1 mouse cellular context compared by ENCODE assay signal in the genomic region with DNA sequence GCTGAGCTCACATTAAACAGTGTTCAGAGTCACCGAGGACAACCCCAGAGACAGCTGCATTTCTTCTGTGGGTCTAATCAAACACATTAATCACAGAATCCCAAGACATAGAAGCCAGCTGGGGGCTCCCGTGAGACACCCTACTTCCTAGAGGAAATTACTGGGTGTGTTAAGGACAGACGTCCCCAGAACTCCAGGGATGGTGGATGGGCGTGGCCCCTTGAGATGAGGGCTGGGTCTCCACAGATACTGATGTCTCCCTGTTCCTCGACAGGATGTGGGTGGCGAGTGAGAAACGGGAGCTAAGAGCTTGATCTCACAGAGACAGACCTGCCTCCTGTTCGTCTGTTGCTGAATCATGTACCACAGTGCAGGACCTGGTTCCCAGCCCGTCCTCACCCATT.
TF ChIP-seq lines count a peak whose summit lies in the region.

No protein-coding gene starts in this region.

TF ChIP-seq in MEL, 35 proteins besides CTCF, POLR2A, EP300 and RAD21:
- TF ChIP-seq GATA1 (IDR thresholded peaks at IDR 0.05; ENCODE audit: low read depth, low read length), result peak; percentile 24; the same call in 1 of the 2 replicates
- TF ChIP-seq RCOR1 (IDR thresholded peaks at IDR 0.05; ENCODE audit: low read depth, low read length), result peak; percentile 15; the same call in 1 of the 2 replicates
- 0 out of 2 replicates have a peak, but pooled peaks have one; percentile 44 for TF ChIP-seq TBP (IDR thresholded peaks at IDR 0.05; ENCODE audit: low read depth, low read length)
- TF ChIP-seq ELF1 (IDR thresholded peaks at IDR 0.05; ENCODE audit: low read depth, low read length), result no peak
- TF ChIP-seq TCF12 (IDR thresholded peaks at IDR 0.05; ENCODE audit: low read depth, low read length), result no peak
- TF ChIP-seq POLR2AphosphoS2 (IDR thresholded peaks at IDR 0.05; ENCODE audit: low read length), result no peak
- TF ChIP-seq SMC3 (IDR thresholded peaks at IDR 0.05; ENCODE audit: low read depth, low read length), result 0 out of 2 replicates have a peak, but pooled peaks have one; percentile 11
- peak; percentile 58 for TF ChIP-seq TAL1 (IDR thresholded peaks at IDR 0.05; ENCODE audit: low read length)
- no peak for TF ChIP-seq ZMIZ1 (IDR thresholded peaks at IDR 0.05; ENCODE audit: low read depth, low read length)
- peak; percentile 25; the same call in 1 of the 2 replicates for TF ChIP-seq MYC (IDR thresholded peaks at IDR 0.05; ENCODE audit: low read depth, low read length)
- TF ChIP-seq UBTF (IDR thresholded peaks at IDR 0.05; ENCODE audit: borderline replicate concordance, insufficient read depth, low read depth, low read length), result no peak
